Mouse (Mus musculus) liver, postnatal 0 days (tissue): ENCODE data around the gene Bcar3. TPM values are rescaled to one million over a fixed set of nuclear protein-coding genes. Genes with fewer than 3 reads are reported as not detected.

Source experiments
- ATAC-seq: fragments of 200-750 bp; cut with Nextera tagmentation; 2 replicates; pipeline ENCODE4 v1.8.0; 2017; ENCODE audit warnings: mild to moderate bottlenecking, moderate library complexity
- DNase-seq: peaks from one replicate; pipeline ENCODE4 v3.0.0-alpha.2; 2016
- H3K27ac ChIP-seq: fragments of 300-500 bp; sonication (generic); 2 replicates; pipeline ENCODE4 v1.5.1; 2014; ENCODE audit warnings: antibody characterized with exemption, moderate library complexity, mild to moderate bottlenecking, low read depth
- H3K27me3 ChIP-seq: fragments of 300-500 bp; sonication (generic); 2 replicates; pipeline ENCODE4 v1.6.1; 2014; ENCODE audit warnings: low read length, control low read depth, mixed read lengths; ENCODE audit not compliant: insufficient read depth
- H3K36me3 ChIP-seq: fragments of 300-500 bp; sonication (generic); replicated peaks from 2 replicates; pipeline ENCODE4 v1.6.1; 2014; ENCODE audit warnings: mild to moderate bottlenecking, control low read depth, low read length, moderate library complexity, mixed read lengths; ENCODE audit not compliant: insufficient read depth
- H3K4me1 ChIP-seq: fragments of 300-500 bp; sonication (generic); 2 replicates; pipeline ENCODE4 v1.6.1; 2014; ENCODE audit warnings: antibody characterized with exemption, mild to moderate bottlenecking, control low read depth; ENCODE audit not compliant: insufficient read depth
- H3K4me2 ChIP-seq: fragments of 300-500 bp; sonication (generic); 2 replicates; pipeline ENCODE4 v1.6.1; 2014; ENCODE audit warnings: low read depth, mild to moderate bottlenecking, low read length, moderate library complexity, mixed read lengths
- H3K4me3 ChIP-seq: fragments of 300-500 bp; sonication (generic); 2 replicates; pipeline ENCODE4 v1.5.1; 2014; ENCODE audit warnings: low read depth, low read length
- H3K9ac ChIP-seq: fragments of 300-500 bp; sonication (generic); replicated peaks from 2 replicates; pipeline ENCODE4 v1.6.1; 2014; ENCODE audit warnings: mild to moderate bottlenecking, moderate library complexity
- H3K9me3 ChIP-seq: fragments of 300-500 bp; sonication (generic); 2 replicates; pipeline ENCODE4 v1.6.1; 2016; ENCODE audit warnings: mild to moderate bottlenecking, control low read depth, low read length, mixed read lengths
- CTCF ChIP-seq: sonication (generic); IDR thresholded peaks from 2 replicates; pipeline ENCODE4 v1.5.1; 2016; ENCODE audit warnings: antibody characterized with exemption, low read depth
- EP300 ChIP-seq: IDR thresholded peaks from 2 replicates; pipeline ENCODE4 v1.6.1; 2016; ENCODE audit warnings: antibody characterized with exemption, low read depth, mild to moderate bottlenecking
- WGBS: fragments of 180-500 bp; shearing (Covaris S2); extraction: QIAGEN DNeasy Blood & Tissue Kit; methylation state at CpG from one replicate; pipeline ENCODE4 v1.1.7; 2014; ENCODE audit not compliant: insufficient replicate concordance; 5-methylcytosine and 5-hydroxymethylcytosine counted together
- polyA plus RNA-seq: library from polyadenylated mRNA; unstranded; fragments of >200 nt; fragmentation: Nextera tagmentation; extraction: Ambion mirVana; gene quantifications from 2 replicates; pipeline ENCODE4 v1.2.1, GENCODE M21; 2015

Gene Bcar3
- polyA plus RNA-seq, 1 experiment from 2014 or later, result 11.2 TPM

DNA sequence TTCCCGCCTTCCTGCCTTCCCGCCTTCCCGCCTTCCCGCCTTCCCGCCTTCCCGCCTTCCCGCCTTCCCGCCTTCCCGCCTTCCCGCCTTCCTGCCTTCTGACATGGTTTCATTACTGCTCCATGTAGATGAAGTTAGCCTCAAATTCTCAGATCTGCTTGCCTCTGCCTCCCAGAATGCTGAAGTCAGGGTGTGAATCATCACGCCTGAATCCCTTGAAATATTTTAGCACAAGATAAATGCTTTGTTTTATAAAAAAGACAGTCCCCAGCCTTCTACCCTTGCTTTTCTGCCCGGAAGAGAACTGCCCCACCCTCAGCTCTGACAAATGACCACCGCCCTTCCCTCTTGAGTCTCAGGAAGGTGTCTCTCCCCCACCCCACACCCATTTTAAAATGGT is 154.3 kb downstream of the Bcar3 start:
- H3K27ac ChIP-seq, result no peak overlapping the region
- WGBS, result 88% methylated on average over 13 of the region's 13 CpGs
- no peak overlapping the region for H3K4me2 ChIP-seq
- ATAC-seq (no peak), DNase-seq (no peak)
- H3K4me3 ChIP-seq, result no peak overlapping the region
- no peak for TF ChIP-seq EP300
- TF ChIP-seq CTCF, result no peak
- H3K9me3 ChIP-seq, result no peaks in the 10 kb centered on the region
- no peaks in the 10 kb centered on the region for H3K4me1 ChIP-seq
- H3K27me3 ChIP-seq, result no peaks in the 10 kb centered on the region
- no peak overlapping the region for H3K9ac ChIP-seq
- peaks cover 2% of the 10 kb centered on the region; the same call in 1 of the 2 replicates for H3K36me3 ChIP-seq

DNA sequence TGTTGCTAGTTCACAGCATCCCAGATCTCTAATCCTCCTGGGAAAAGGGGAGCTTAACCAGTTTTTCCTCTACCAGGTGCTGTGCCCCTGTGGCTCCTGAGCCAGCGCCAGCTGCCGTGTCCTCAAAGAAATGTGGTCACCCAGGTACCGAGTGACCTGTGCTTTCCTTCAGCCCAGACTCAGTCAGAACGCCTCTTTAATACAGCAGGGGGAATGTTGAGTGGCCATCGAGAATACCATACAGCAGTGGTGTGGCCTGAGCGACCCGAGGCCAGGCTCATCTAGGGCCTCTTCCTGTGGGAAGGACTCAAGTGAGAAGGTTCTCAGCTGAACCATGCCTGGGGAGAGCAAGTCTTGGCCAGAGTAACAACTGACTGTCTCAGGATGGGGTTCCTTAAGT is 156.1 kb downstream of the Bcar3 start:
- Histone ChIP-seq H3K27me3 (no peaks in the 10 kb centered on the region), H3K9me3 (no peaks in the 10 kb centered on the region), H3K9ac (no peak overlapping the region), H3K4me3 (no peak overlapping the region), H3K27ac (no peak overlapping the region), H3K4me1 (no peaks in the 10 kb centered on the region), H3K36me3 (peaks cover 2% of the 10 kb centered on the region; the same call in 1 of the 2 replicates), H3K4me2 (no peak overlapping the region)
- ATAC-seq, result no peak
- no peak for TF ChIP-seq CTCF
- TF ChIP-seq EP300, result no peak
- 64% methylated on average over 7 of the region's 7 CpGs for WGBS
- DNase-seq, result no peak

DNA sequence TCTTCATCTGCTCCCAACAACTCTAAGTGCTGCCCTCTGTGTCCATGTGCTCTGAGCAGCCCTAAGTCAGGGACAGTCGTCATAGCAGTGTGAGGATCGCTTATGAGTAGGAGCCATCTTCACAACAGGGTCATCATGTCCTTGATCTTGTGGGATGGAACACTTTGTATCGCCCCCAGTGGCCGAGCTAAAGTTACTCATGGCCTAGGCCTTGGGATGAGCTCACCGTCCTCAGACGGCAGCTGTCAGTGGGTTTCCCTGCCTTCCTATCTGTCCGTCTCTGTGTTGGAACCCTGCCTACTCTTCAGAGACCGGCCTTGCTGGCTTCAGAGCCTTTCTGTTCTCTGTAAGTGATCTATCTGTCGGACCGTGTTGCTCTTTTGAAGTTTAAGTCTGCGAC is 159.9 kb downstream of the Bcar3 start:
- Histone ChIP-seq H3K4me2 (no peak overlapping the region), H3K27me3 (no peaks in the 10 kb centered on the region), H3K4me3 (no peak overlapping the region), H3K36me3 (peaks cover 2% of the 10 kb centered on the region; the same call in 1 of the 2 replicates), H3K9ac (no peak overlapping the region), H3K9me3 (no peaks in the 10 kb centered on the region), H3K4me1 (no peaks in the 10 kb centered on the region), H3K27ac (no peak overlapping the region)
- 80% methylated on average over 11 of the region's 11 CpGs for WGBS
- ATAC-seq (no peak), DNase-seq (no peak)
- TF ChIP-seq CTCF (no peak), EP300 (no peak)

DNA sequence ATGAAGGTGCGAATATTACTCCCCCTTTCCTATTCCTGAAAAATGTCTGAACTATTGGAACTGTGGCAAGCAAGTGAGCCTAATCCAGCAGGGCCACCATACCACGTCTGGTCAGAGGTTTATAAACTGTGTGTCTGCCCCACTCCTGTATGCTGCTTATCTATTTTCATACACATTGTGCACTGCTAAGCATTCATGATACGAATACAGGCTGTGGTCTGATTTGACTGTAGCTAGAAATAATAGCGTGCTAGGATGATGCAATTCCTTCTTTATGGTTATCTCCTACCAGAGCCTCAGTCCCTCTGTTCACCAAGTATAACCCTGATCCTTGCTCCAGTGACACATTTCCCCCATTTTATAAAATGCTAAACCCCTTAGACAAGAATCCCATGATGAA is 162.2 kb downstream of the Bcar3 start:
- ATAC-seq (peak; percentile 47; the same call in 1 of the 2 replicates), DNase-seq (no peak)
- 61% methylated on average over 4 of the region's 4 CpGs for WGBS
- TF ChIP-seq EP300, result no peak
- TF ChIP-seq CTCF, result no peak
- no peak overlapping the region for H3K4me3 ChIP-seq
- no peaks in the 10 kb centered on the region for H3K36me3 ChIP-seq
- H3K27ac ChIP-seq, result no peak overlapping the region
- H3K9me3 ChIP-seq, result no peaks in the 10 kb centered on the region
- no peak overlapping the region for H3K4me2 ChIP-seq
- no peaks in the 10 kb centered on the region for H3K4me1 ChIP-seq
- H3K9ac ChIP-seq, result no peak overlapping the region
- no peaks in the 10 kb centered on the region for H3K27me3 ChIP-seq

DNA sequence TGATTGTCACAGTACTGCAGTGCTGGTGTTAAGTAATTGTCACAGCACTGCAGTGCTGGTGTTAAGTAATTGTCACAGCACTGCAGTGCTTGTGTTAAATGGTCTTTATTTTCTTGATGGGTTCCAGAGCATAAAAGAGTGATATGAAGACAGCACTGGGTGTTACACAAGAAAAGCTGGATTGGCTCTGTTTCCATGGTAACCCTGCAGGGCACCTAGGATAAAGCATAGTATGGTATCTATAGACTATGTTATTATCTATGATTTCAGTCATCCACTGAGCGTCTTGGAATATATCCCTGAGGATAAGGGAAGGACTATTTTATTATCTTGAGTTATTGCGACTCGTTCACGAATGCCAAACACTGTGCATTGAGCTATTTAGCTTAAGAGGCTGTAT is 162.9 kb downstream of the Bcar3 start:
- no peaks in the 10 kb centered on the region for H3K4me1 ChIP-seq
- H3K36me3 ChIP-seq, result no peaks in the 10 kb centered on the region
- TF ChIP-seq CTCF (no peak), EP300 (no peak)
- H3K4me2 ChIP-seq, result no peak overlapping the region
- ATAC-seq, result no peak
- H3K4me3 ChIP-seq, result no peak overlapping the region
- no peaks in the 10 kb centered on the region for H3K27me3 ChIP-seq
- 71% methylated on average over 4 of the region's 4 CpGs for WGBS
- no peak overlapping the region for H3K27ac ChIP-seq
- H3K9ac ChIP-seq, result no peak overlapping the region
- no peaks in the 10 kb centered on the region for H3K9me3 ChIP-seq
- DNase-seq, result no peak

DNA sequence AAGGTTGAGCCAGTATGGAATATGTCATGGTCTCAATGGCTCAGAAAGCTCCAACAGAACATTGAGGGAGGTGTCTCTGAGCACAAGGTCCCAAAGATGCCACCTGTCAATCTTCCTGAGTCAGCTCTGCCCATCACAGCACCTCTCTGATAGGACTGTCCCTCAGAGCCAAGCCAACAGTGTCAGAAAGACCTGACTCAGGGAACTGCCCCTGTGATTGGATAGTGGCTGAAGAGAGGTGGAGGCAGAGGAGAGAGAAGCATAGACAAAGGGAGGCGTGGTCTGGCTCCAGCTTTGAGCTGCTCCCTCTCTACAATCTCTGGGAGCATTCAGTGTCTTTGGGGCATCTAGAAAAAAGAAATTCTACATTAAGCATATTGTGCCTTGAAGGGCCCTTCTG is 163.8 kb downstream of the Bcar3 start:
- no peaks in the 10 kb centered on the region for H3K27me3 ChIP-seq
- H3K27ac ChIP-seq, result no peak overlapping the region
- WGBS, result 63% methylated on average over 1 of the region's 1 CpGs
- H3K4me3 ChIP-seq, result no peak overlapping the region
- DNase-seq (no peak), ATAC-seq (no peak)
- no peaks in the 10 kb centered on the region for H3K9me3 ChIP-seq
- TF ChIP-seq EP300, result no peak
- TF ChIP-seq CTCF, result no peak
- no peaks in the 10 kb centered on the region for H3K36me3 ChIP-seq
- no peak overlapping the region for H3K4me2 ChIP-seq
- H3K4me1 ChIP-seq, result 0 out of 2 replicates have a peak, but pooled peaks cover 3% of the 10 kb centered on the region
- no peak overlapping the region for H3K9ac ChIP-seq

DNA sequence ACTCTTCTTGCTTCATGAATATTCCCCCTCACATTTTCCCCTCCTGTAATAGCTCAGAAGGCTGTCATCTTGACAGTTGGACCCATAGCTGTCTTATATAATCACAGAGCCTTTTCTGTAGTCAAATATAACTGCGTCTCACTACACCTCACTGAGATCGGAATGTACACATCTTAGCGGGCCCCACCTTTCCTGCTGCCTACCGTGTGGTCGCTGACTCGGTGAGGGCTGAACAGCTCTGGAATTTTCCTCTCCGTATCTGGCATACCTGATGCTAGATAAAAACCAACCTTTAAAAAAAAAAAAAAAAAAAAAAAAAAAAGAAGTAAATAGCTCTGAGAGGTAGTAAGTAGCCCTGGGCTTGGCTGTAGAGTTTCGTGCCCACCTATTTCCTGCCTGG is 164.8 kb downstream of the Bcar3 start:
- Histone ChIP-seq H3K4me1 (0 out of 2 replicates have a peak, but pooled peaks cover 6% of the 10 kb centered on the region), H3K4me3 (no peak overlapping the region), H3K9ac (no peak overlapping the region), H3K36me3 (no peaks in the 10 kb centered on the region), H3K4me2 (no peak overlapping the region), H3K27me3 (no peaks in the 10 kb centered on the region), H3K9me3 (no peaks in the 10 kb centered on the region), H3K27ac (no peak overlapping the region)
- 64% methylated on average over 8 of the region's 8 CpGs for WGBS
- ATAC-seq (no peak), DNase-seq (no peak)
- TF ChIP-seq EP300 (no peak), CTCF (no peak)
